Mouse (Mus musculus): ENCODE results near the gene Pax8.

Pax8 gene

GRCm38 (mm10) chr2:24475420-24475819 is at the start of gene Pax8:
Pax8 (minus strand) TSS chr2:24475599.
- no peak for DNase-seq (ENCODE audit: low read depth, low spot score)

DNA sequence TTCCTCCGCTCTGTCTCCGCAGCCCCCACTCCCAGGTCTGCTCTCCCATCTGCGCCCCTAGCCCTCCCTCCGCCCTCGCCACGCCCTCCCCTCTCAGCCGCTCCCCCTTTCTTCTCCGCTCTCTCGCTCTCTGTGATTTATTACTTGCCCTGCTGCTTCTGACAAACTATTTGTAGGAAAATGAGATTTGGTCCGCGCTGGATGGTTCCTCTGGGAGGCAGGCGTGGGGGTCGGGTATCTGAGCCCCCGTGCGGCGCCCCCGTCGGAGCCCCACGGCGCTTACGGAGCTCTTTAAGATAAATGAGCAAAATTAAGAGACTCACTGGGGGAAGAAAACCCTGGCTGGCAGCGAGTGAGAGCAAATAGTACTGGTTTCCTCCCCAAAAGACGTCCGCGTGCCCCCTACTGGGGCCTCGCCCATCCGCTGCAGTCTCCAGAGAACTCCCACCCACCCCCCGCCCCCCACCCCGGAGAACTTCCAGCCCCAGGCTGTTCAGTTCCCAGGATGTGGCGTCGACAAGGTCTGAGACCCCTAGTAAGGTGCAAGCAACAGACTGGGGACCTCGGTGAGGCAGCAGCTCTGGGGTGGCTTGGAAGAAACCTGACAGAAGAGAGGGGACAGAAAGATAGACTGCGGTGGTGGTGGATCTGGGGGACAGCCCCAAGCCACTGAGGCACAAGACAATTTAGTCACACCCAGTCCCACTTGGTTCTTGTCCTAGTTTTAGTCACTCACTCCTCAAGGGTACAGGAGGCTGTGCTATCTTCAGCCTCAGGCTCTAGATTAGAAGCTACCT is 46.2 kb upstream of the Pax8 start:
- DNase-seq (ENCODE audit: low read depth, low spot score) = peak; percentile 11

DNA sequence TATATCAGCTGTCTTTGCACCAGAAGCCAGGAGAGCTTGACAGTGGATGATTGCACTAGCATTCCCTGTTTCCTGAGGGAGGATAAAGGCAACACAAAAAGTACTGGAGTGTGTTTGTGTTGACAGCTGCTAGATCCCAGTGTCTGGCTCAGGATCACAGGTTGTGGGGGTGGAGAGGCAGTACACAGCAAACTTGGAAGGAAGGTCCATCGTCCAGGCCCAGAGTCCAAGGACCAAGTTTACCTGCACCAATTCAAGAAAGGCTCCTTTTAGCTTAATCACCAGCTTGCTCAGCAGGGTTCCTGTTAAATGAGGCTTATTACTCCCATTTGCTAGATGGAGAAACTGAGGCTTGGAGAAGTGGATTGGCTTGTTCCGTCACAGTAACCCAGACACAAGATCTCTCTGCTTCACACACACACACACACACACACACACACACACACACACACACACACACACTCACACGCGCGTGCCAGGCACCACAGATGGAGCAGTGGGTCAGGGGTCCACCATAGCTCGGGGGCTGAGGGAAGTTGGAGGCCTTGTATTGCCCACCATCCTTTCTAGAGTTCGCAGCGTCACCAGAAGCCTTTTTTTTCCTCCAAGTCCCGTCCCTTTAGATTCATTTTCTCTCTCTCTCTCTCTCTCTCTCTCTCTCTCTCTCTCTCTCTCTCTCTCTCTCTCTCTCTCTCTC is 45.3 kb upstream of the Pax8 start:
- no peak for DNase-seq (ENCODE audit: low read depth, low spot score)

- DNase-seq (ENCODE audit: low read depth, low spot score) = no peak
Observed at GRCm38 (mm10) chr2:24516946-24517345, 41.5 kb upstream of the Pax8 start.

DNA sequence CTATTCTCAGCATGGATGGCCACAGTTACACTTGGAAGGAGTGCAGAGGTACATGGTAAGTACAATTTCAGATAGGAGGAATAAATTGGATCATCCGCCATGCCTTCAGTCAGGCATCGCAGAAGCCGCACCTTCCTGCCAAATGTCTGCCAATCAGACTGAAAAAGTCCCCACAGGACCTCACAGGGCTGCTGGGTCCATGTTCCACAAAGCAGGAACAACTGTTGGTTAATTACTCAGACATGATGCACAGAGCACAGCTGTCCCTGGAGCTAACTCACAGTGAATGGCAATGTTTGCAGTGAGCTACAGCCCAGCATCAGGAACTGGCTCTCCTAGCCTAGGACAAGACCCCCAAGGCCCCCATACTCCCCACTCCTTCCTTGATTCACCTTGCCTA is 32.0 kb upstream of the Pax8 start:
- no peak for DNase-seq (ENCODE audit: low read depth, low spot score)

DNA sequence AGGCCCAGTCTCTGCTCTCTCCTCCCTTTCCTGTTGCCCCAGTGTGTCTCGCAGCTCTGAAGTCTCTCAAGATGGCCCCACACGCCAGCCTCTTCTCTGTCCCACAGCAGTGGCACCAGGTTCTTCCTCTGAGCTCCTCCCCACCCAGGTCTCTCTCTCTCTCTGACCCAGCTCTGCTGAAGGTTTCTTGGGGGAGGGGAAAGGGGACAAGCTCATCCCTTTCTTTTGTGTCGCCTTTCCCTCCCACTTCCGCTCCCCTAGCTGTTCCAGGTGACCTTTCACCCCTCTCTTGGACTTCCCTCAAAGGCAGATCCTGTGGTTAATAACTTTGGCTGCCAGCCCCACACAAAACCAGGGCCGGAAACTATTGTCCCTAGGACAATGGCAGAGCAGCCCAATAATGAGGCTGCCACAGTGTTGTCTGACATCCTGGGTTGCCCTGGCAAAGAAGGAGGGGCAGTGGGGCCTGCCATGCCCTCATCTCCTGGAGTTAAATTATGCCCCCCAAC is 27.6 kb upstream of the Pax8 start:
- peak; percentile 14 for DNase-seq (ENCODE audit: low read depth, low spot score)

- no peak for DNase-seq (ENCODE audit: low read depth, low spot score)
Observed at GRCm38 (mm10) chr2:24500921-24501320, 25.5 kb upstream of the Pax8 start.

DNA sequence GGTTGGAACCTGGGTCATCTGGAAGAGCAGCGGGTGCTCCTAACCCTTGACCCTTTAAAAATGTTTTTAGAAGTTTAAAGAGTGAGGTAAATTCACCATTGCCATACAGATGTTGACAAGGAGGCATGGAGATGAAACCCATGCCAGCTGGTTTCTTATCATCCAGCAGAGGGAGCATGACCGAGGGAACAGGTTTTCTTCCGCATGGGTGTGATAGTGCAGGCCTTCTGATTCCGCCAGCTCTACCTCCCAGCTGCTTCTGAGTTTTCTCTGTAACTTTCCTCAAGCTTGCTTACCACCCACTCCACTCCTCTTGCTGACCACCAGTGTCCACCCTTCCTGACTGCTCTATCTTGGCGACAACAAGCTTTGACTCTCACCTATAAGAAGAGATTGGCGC is 15.2 kb upstream of the Pax8 start:
- no peak for DNase-seq (ENCODE audit: low read depth, low spot score)

DNA sequence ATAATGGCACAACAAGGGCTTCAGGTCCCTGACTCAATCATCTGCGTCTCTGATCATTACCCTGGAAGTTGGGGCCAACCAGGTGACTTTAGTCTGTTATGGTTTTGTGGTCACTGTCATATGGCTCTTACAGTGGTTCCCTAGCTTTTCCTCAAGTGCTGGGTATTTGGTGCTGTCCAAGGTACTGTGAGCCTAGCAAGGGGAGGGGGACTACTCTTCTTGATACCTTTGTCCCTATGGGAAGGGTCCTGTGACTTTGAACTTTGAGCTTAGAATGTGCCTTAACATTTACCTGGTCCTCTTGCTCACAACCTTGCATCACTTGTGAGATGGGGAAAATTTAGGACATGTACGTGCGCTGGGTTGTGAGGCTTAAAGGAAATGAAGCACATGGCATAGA is 13.3 kb upstream of the Pax8 start:
- DNase-seq (ENCODE audit: low read depth, low spot score) = no peak

- DNase-seq (ENCODE audit: low read depth, low spot score) = no peak
Observed at GRCm38 (mm10) chr2:24487056-24487825, 11.8 kb upstream of the Pax8 start.

DNA sequence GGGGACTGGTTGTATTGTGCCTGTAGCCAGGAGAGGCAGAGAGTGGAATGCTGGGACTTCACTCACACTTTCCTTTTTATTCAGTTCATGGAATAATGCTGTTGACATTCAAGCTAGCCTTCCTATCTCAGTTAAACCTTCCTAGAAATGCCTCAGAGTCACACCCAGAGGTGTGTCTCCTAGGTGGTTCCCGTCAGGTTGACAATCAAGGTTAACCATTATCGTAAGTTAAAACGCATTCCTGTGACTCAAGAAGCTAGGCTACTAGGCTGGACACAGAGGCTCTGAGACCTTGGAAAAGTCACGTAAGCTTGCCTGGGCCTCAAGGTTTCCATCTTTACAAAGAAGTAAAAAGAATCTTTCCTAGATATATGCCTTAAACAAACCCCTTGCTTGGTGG is 10.0 kb upstream of the Pax8 start:
- no peak for DNase-seq (ENCODE audit: low read depth, low spot score)

- DNase-seq (ENCODE audit: low read depth, low spot score) = no peak
Observed at GRCm38 (mm10) chr2:24479906-24480305, 4.5 kb upstream of the Pax8 start.

DNA sequence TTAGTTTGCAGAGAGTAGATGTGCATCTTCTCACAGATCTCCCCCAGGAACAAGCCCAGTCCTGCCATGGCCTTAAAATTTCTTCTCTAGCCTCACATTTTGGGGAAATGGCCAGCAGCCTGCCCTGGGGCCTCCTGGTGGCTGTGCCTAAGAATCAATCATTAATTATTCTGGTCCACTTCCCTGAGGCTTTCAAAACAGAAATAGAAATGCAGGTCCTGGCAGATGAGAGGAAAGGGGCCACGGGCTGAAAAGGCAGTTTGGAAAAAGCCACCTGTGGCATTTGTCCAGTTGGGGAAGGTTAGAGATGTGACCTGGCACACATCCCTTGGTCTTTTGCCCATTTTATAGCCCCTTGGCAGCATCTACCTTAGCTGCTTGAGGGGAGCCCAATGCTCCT is 3.8 kb upstream of the Pax8 start:
- DNase-seq (ENCODE audit: low read depth, low spot score) = no peak

- DNase-seq (ENCODE audit: low read depth, low spot score) = no peak
Observed at GRCm38 (mm10) chr2:24478611-24479010, 3.2 kb upstream of the Pax8 start.

DNA sequence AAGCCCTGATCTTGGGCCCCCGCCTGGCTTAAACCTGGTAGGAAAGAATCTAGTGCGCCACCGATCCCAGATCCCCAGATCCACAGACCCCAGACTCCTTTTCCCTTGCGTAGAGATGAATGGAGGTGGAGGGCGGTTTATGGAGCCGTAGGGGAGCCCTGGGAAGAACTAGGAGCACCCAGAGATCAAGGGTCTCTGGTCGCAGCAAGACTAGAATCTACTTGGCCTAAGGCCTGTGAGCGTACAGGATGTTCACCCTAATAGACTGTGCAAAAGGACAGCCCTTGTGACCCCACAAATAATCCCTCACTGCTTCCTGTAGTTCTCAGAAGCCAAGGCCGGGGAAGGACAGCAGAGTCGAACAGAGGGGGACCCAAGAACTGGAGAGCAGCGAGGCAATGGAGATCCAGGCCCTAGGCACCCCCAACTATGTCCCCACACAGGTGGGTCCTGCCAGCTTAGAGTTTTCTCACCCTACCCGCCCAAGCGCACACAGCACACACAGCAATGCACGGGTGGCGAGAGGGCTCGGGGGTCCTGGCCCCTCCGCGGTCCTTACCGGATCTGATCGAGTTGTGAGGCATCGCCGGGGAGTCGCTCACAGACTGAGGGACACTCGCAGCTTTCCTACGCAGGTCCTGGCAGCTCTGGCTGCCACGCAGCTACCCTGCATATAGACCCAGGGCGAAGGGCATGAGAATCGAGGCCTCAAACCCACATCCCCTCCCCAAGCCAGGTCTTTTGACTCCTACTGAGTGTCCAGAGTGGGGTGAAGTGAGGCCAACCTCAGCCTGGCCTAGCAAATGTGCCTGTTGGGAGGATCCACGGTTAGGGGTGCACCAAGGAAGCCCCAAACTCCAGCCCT is 653 bp downstream of the Pax8 start:
- DNase-seq (ENCODE audit: low read depth, low spot score) = no peak

GRCm38 (mm10) chr2:24473641-24474511 is 1.5 kb downstream of the Pax8 start:
- no peak for DNase-seq (ENCODE audit: low read depth, low spot score)

- no peak for DNase-seq (ENCODE audit: low read depth, low spot score)
Observed at GRCm38 (mm10) chr2:24472677-24473076, 2.7 kb downstream of the Pax8 start.

- no peak for DNase-seq (ENCODE audit: low read depth, low spot score)
Observed at GRCm38 (mm10) chr2:24472111-24472510, 3.3 kb downstream of the Pax8 start.

DNA sequence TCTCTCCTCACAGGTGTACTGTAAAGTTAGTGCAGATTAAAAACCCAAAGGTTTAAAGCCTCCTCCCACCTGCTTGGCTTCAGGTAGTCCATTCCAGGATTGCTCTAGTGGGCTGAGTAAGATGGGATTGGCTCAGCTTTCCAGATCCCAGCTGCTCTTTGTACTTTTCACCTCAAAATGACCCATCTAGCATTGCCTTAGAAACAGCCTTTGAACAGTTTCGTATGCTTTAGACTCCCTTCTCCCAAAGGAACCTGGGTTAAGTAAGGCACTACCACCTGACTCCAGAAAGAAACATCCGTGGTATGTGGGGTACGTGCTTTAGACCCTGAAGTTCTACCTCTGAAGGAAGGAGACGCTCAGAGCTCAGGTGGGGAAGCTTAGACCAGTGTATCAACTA is 6.3 kb downstream of the Pax8 start:
- no peak for DNase-seq (ENCODE audit: low read depth, low spot score)

- DNase-seq (ENCODE audit: low read depth, low spot score) = no peak
Observed at GRCm38 (mm10) chr2:24468430-24468829, 7.0 kb downstream of the Pax8 start.

Data from retina, postnatal 7 days (tissue).